Mouse (Mus musculus) mesoderm, embryonic 11.5 days (tissue): ENCODE measurements at regions not wholly inside any gene's neighbourhood (a gene's known extent, or its start where the extent isn't known, plus 50 kb on each side); places are given as distances from the start of the nearest gene placed in this dataset.

Source experiments
- DNase-seq: peaks from one replicate; pipeline ENCODE4 v3.0.0-alpha.2; 2012; ENCODE audit warnings: low read depth, low spot score

GRCm38 (mm10) chr13:15283065-15283464 is 180.0 kb upstream of the Gli3 start:
- DNase-seq: no peak

GRCm38 (mm10) chr13:15298457-15298856 is 164.6 kb upstream of the Gli3 start:
- DNase-seq: no peak

- DNase-seq: no peak
Measured at GRCm38 (mm10) chr13:15325413-15325812, 137.6 kb upstream of the Gli3 start.

GRCm38 (mm10) chr13:15326146-15326545 is 136.9 kb upstream of the Gli3 start:
- DNase-seq: no peak

GRCm38 (mm10) chr13:15329561-15329960 is 133.5 kb upstream of the Gli3 start:
- DNase-seq: no peak

- no peak for DNase-seq
Measured at GRCm38 (mm10) chr13:15343474-15343873, 119.6 kb upstream of the Gli3 start.

- DNase-seq: no peak
Measured at GRCm38 (mm10) chr13:15346866-15347265, 116.2 kb upstream of the Gli3 start.

- no peak for DNase-seq
Measured at GRCm38 (mm10) chr13:15366437-15366836, 96.6 kb upstream of the Gli3 start.

GRCm38 (mm10) chr13:15380081-15380480 is 83.0 kb upstream of the Gli3 start:
- DNase-seq: no peak

- peak; percentile 28 for DNase-seq
Measured at GRCm38 (mm10) chr13:15395249-15395648, 67.8 kb upstream of the Gli3 start.

GRCm38 (mm10) chr13:15395694-15396093 is 67.3 kb upstream of the Gli3 start:
- DNase-seq: no peak

- no peak for DNase-seq
Measured at GRCm38 (mm10) chr13:15398677-15399076, 64.4 kb upstream of the Gli3 start.
